Mouse (Mus musculus): Measurements from ENCODE around the gene Hoxc9. TPM values are rescaled to one million over a fixed set of nuclear protein-coding genes. Genes with fewer than 3 reads are reported as not detected.
A peak's percentile ranks its signal among the peaks of the same experiment; 100 is the strongest.

The Hoxc9 gene
- polyA plus RNA-seq, 1 experiment from 2014 or later: 0.49 TPM

GRCm38 (mm10) chr15:102970740-102971139 lies 5.5 kb upstream of the Hoxc9 start:
- H3K9ac ChIP-seq (ENCODE audit: low read depth, low read length): no peak overlapping the region
- H3K4me2 ChIP-seq: no peak overlapping the region
- H3K36me3 ChIP-seq (ENCODE audit: control insufficient read depth, insufficient read depth, low read length): no peaks in the 10 kb centered on the region
- H3K4me1 ChIP-seq (replicated peaks; ENCODE audit: control insufficient read depth, insufficient read depth, low read length): peaks cover 3% of the 10 kb centered on the region; the same call in 1 of the 2 replicates
- 3% methylated on average over 12 of the region's 12 CpGs for WGBS
- H3K27me3 ChIP-seq (replicated peaks; ENCODE audit: control insufficient read depth, insufficient read depth, low read length): peaks cover 99% of the 10 kb centered on the region
- no peak overlapping the region for H3K27ac ChIP-seq (ENCODE audit: low read depth, low read length)
- ATAC-seq (replicated peaks; ENCODE audit: low FRiP score) (no peak), DNase-seq (ENCODE audit: low spot score) (no peak)
- H3K4me3 ChIP-seq (ENCODE audit: low read depth, low read length): no peak overlapping the region
- no peaks in the 10 kb centered on the region for H3K9me3 ChIP-seq (ENCODE audit: control insufficient read depth, low read length)

DNA sequence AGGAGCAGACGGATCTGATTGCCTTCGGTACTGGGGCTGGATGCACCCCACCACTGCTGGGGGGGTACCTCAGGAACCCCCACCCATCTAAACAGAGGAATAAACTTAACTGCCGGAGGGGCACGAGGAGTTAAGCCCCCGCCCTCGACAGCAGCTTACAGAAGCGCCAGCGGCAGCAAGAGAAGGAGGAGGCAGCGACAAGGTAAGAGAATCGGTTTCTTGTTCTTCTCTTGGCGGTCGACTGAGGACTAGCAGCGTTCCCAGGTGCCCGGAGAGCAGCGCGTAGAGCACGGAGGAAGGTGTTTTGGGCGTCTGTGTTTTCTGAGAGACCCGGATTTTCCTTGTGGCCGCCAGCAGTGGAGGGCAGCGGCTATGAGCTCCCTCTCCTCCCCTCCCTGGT lies 4.0 kb upstream of the Hoxc9 start:
- H3K4me2 ChIP-seq: no peak overlapping the region
- WGBS: 3% methylated on average over 21 of the region's 21 CpGs

GRCm38 (mm10) chr15:102972753-102973152 lies 3.5 kb upstream of the Hoxc9 start:
- Histone ChIP-seq H3K4me1 (replicated peaks; ENCODE audit: control insufficient read depth, insufficient read depth, low read length) (no peaks in the 10 kb centered on the region), H3K9me3 (ENCODE audit: control insufficient read depth, low read length) (no peaks in the 10 kb centered on the region), H3K36me3 (ENCODE audit: control insufficient read depth, insufficient read depth, low read length) (no peaks in the 10 kb centered on the region), H3K27me3 (replicated peaks; ENCODE audit: control insufficient read depth, insufficient read depth, low read length) (peaks cover 99% of the 10 kb centered on the region), H3K4me3 (ENCODE audit: low read depth, low read length) (no peak overlapping the region), H3K4me2 (no peak overlapping the region), H3K9ac (ENCODE audit: low read depth, low read length) (no peak overlapping the region), H3K27ac (ENCODE audit: low read depth, low read length) (no peak overlapping the region)
- WGBS: 3% methylated on average over 6 of the region's 6 CpGs
- DNase-seq (ENCODE audit: low spot score) (peak; percentile 38), ATAC-seq (replicated peaks; ENCODE audit: low FRiP score) (no peak)

More for the DNA sequence above, 4.0 kb upstream of the Hoxc9 start:
- peaks cover 99% of the 10 kb centered on the region for H3K27me3 ChIP-seq (replicated peaks; ENCODE audit: control insufficient read depth, insufficient read depth, low read length)
- H3K27ac ChIP-seq (ENCODE audit: low read depth, low read length): no peak overlapping the region
- H3K36me3 ChIP-seq (ENCODE audit: control insufficient read depth, insufficient read depth, low read length): no peaks in the 10 kb centered on the region
- no peak overlapping the region for H3K9ac ChIP-seq (ENCODE audit: low read depth, low read length)
- no peaks in the 10 kb centered on the region for H3K9me3 ChIP-seq (ENCODE audit: control insufficient read depth, low read length)
- DNase-seq (ENCODE audit: low spot score) (no peak), ATAC-seq (replicated peaks; ENCODE audit: low FRiP score) (no peak)
- H3K4me3 ChIP-seq (ENCODE audit: low read depth, low read length): no peak overlapping the region
- H3K4me1 ChIP-seq (replicated peaks; ENCODE audit: control insufficient read depth, insufficient read depth, low read length): no peaks in the 10 kb centered on the region

DNA sequence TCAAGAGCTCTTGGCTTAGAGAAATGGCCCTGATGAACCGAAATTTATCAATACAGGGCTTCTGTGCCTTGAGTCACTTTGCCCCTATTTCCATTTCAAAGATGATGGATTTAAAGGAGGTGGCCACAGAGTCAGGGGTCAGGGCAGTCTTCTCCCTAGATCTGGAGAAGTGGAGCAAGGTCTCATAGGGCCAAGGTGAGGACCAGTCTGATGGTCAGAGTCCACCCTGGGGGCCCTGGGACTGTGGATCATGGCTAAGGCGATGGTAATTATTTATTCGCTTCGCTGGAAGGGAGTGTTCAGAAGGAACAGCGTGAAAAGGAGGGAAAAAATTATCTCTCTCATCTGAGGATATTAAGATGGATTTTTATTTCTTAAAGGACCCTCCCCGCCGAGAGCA lies 1.2 kb upstream of the Hoxc9 start:
- Histone ChIP-seq H3K4me1 (replicated peaks; ENCODE audit: control insufficient read depth, insufficient read depth, low read length) (no peaks in the 10 kb centered on the region), H3K9ac (ENCODE audit: low read depth, low read length) (no peak overlapping the region), H3K36me3 (ENCODE audit: control insufficient read depth, insufficient read depth, low read length) (no peaks in the 10 kb centered on the region), H3K4me2 (no peak overlapping the region), H3K9me3 (ENCODE audit: control insufficient read depth, low read length) (no peaks in the 10 kb centered on the region), H3K27me3 (replicated peaks; ENCODE audit: control insufficient read depth, insufficient read depth, low read length) (peaks cover 100% of the 10 kb centered on the region), H3K4me3 (ENCODE audit: low read depth, low read length) (no peak overlapping the region), H3K27ac (ENCODE audit: low read depth, low read length) (no peak overlapping the region)
- 6% methylated on average over 7 of the region's 7 CpGs for WGBS
- ATAC-seq (replicated peaks; ENCODE audit: low FRiP score): no peak
- DNase-seq (ENCODE audit: low spot score): no peak

DNA sequence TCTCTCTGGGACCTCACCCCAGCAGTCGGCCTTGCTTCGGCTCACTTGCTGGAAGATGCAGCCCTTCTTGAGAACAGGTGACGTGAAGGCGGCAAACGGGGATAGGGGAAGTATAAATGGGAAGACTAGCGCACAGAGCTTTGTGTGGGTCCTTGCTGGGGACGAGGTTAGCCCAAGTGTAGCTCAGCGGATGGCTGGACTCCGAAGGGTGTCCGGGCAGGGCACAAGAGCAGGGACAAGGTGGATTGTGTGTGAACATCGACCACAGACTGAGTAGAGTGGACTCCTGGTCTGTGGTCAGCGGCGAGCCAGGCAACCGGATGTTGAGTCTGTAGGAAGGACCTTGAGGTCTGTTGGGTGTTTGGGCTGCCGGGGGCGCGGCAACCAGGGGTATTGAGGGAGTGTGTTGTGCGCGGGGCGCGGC lies 539 bp upstream of the Hoxc9 start:
- peak; percentile 42 for DNase-seq (ENCODE audit: low spot score)
- no peak overlapping the region for H3K9ac ChIP-seq (ENCODE audit: low read depth, low read length)

DNA sequence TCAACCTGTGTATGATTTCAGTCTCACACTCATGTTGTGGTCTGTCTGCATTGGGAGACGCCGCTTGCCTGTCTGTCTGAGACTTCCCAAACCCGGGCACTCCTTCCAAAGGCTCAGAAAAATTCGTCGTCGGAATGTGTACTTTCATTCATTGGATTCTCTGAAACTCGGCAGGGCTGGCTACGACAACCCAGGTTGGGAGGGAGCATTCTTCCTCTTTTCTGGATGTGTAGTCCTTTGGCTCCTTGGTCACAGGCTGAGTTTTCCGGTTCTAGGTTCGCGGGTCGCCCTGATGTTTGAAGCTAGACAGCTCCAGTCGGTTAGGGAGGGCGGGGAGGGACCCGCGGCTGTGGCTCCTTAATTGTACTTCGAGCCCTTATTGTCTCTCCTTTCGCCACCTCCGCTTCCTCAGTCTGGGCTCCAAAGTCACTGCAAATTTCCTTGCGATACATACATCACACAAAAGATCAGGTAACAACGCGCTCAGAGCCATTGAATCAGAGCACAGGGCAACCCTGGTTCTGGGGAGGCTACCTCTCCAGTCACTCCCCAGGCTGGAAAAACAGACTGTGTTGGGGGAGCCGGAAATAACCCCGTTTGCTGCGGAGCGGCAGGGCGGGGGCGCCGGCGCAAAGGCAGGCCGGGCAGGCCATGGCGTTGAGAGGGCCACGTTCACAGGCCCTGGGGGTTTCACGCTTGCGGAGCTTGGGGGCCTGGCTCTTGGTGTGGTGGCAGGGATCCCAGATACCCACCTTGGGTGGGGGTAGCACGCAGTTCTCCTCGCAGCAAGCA lies 588 bp downstream of the Hoxc9 start:
- ATAC-seq (replicated peaks; ENCODE audit: low FRiP score): no peak

More for the DNA sequence above, 539 bp upstream of the Hoxc9 start:
- Histone ChIP-seq H3K4me1 (replicated peaks; ENCODE audit: control insufficient read depth, insufficient read depth, low read length) (no peaks in the 10 kb centered on the region), H3K36me3 (ENCODE audit: control insufficient read depth, insufficient read depth, low read length) (no peaks in the 10 kb centered on the region), H3K27me3 (replicated peaks; ENCODE audit: control insufficient read depth, insufficient read depth, low read length) (peaks cover 100% of the 10 kb centered on the region), H3K4me2 (no peak overlapping the region), H3K27ac (ENCODE audit: low read depth, low read length) (no peak overlapping the region), H3K4me3 (ENCODE audit: low read depth, low read length) (no peak overlapping the region), H3K9me3 (ENCODE audit: control insufficient read depth, low read length) (no peaks in the 10 kb centered on the region)
- no peak for ATAC-seq (replicated peaks; ENCODE audit: low FRiP score)
- 3% methylated on average over 21 of the region's 21 CpGs for WGBS

DNA sequence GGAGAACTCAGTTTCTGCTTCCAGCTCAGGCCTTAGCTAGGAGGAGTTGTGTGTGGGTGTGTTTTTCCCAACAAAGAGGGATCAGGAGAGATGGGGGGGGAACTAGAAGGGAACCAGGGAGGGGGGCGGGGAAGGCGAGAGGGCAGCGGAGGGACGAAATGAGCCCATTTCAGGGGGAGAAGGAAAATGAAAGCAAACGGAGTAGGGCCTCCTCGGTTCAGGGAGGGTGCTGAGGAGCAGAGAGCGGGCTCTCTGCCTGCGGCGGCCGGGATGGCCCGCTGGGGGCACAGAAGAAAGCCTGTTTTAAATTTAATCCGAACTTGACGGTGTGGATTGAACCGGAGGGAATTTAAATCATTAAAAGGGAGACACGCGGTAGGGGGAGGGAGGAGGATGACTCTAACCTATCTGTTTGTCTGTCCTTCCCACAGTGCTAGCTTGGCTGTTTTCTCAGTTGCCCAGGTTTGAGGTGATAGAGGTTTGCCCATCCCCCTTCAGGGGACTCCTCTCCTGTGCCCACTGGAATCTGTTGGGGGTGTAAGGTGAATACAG lies 1.3 kb downstream of the Hoxc9 start:
- Histone ChIP-seq H3K4me2 (peak overlapping the region; percentile 13; the same call in 1 of the 2 replicates), H3K4me1 (replicated peaks; ENCODE audit: control insufficient read depth, insufficient read depth, low read length) (peaks cover 4% of the 10 kb centered on the region), H3K4me3 (ENCODE audit: low read depth, low read length) (0 out of 2 replicates have a peak overlapping the region, but pooled peaks have one; percentile 1), H3K36me3 (ENCODE audit: control insufficient read depth, insufficient read depth, low read length) (no peaks in the 10 kb centered on the region), H3K27me3 (replicated peaks; ENCODE audit: control insufficient read depth, insufficient read depth, low read length) (peaks cover 100% of the 10 kb centered on the region), H3K9me3 (ENCODE audit: control insufficient read depth, low read length) (no peaks in the 10 kb centered on the region), H3K9ac (ENCODE audit: low read depth, low read length) (no peak overlapping the region), H3K27ac (ENCODE audit: low read depth, low read length) (no peak overlapping the region)
- ATAC-seq (replicated peaks; ENCODE audit: low FRiP score): no peak
- DNase-seq (ENCODE audit: low spot score): no peak
- WGBS: 3% methylated on average over 16 of the region's 16 CpGs

More for the DNA sequence above, 588 bp downstream of the Hoxc9 start:
- Histone ChIP-seq H3K4me3 (ENCODE audit: low read depth, low read length) (0 out of 2 replicates have a peak overlapping the region, but pooled peaks have one; percentile 1), H3K4me2 (peak overlapping the region; percentile 13; the same call in 1 of the 2 replicates), H3K4me1 (replicated peaks; ENCODE audit: control insufficient read depth, insufficient read depth, low read length) (peaks cover 3% of the 10 kb centered on the region), H3K9me3 (ENCODE audit: control insufficient read depth, low read length) (no peaks in the 10 kb centered on the region), H3K36me3 (ENCODE audit: control insufficient read depth, insufficient read depth, low read length) (no peaks in the 10 kb centered on the region), H3K9ac (ENCODE audit: low read depth, low read length) (no peak overlapping the region), H3K27me3 (replicated peaks; ENCODE audit: control insufficient read depth, insufficient read depth, low read length) (peaks cover 100% of the 10 kb centered on the region), H3K27ac (ENCODE audit: low read depth, low read length) (no peak overlapping the region)
- DNase-seq (ENCODE audit: low spot score): peak; percentile 38
- WGBS: 2% methylated on average over 37 of the region's 37 CpGs

GRCm38 (mm10) chr15:102978615-102979515 lies 2.6 kb downstream of the Hoxc9 start:
- no peak for DNase-seq (ENCODE audit: low spot score)
- H3K9ac ChIP-seq (ENCODE audit: low read depth, low read length): no peak overlapping the region
- H3K4me3 ChIP-seq (ENCODE audit: low read depth, low read length): no peak overlapping the region
- WGBS: 3% methylated on average over 13 of the region's 13 CpGs
- no peaks in the 10 kb centered on the region for H3K36me3 ChIP-seq (ENCODE audit: control insufficient read depth, insufficient read depth, low read length)
- no peak overlapping the region for H3K4me2 ChIP-seq
- H3K27me3 ChIP-seq (replicated peaks; ENCODE audit: control insufficient read depth, insufficient read depth, low read length): peaks cover 100% of the 10 kb centered on the region
- H3K9me3 ChIP-seq (ENCODE audit: control insufficient read depth, low read length): no peaks in the 10 kb centered on the region
- no peak overlapping the region for H3K27ac ChIP-seq (ENCODE audit: low read depth, low read length)
- peaks cover 4% of the 10 kb centered on the region for H3K4me1 ChIP-seq (replicated peaks; ENCODE audit: control insufficient read depth, insufficient read depth, low read length)
- no peak for ATAC-seq (replicated peaks; ENCODE audit: low FRiP score)
